Mouse (Mus musculus) left cerebral cortex, adult 9 months (tissue): Measurements from ENCODE around the gene Plpp6.
A peak's percentile ranks its signal among the peaks of the same experiment; 100 is the strongest.

Experiments
- DNase-seq, 2 experiments: peaks; one replicate each; pipeline ENCODE4 v3.0.0; 2022; ENCODE audit warnings: low spot score in 2 of 2

Gene Plpp6

GRCm38 (mm10) chr19:28963842-28964551 is at the start of gene Plpp6:
Gene Plpp6, plus strand, starts transcription at chr19:28963953.
- peak; percentile 55 to 74 for DNase-seq

DNA sequence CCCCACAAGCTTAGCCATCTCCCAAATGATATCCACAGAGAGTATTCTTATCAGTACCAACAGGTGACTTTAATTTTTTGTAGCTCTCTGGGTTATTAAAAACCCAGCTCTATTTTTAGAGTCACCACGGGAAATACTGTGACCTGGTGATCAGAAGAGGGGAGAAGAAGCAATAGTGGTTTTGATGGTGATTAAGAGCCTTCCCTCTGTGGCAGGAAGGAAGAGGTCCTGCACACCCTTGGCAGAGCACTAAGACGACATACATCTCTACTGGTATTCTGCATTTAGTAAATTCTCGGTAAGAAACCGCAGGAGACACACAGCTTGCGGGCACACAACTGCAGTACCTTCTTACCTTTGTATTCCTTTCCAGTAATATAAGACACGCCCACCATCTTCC is 49.2 kb upstream of the Plpp6 start:
- DNase-seq: no peak

GRCm38 (mm10) chr19:28915602-28916250 is 48.0 kb upstream of the Plpp6 start:
- DNase-seq: no peak

GRCm38 (mm10) chr19:28916492-28916891 is 47.3 kb upstream of the Plpp6 start:
- DNase-seq: no peak

- no peak for DNase-seq
These were observed 45.9 kb upstream of the Plpp6 start for GRCm38 (mm10) chr19:28917839-28918238.

GRCm38 (mm10) chr19:28926366-28926765 is 37.4 kb upstream of the Plpp6 start:
- no peak for DNase-seq

DNA sequence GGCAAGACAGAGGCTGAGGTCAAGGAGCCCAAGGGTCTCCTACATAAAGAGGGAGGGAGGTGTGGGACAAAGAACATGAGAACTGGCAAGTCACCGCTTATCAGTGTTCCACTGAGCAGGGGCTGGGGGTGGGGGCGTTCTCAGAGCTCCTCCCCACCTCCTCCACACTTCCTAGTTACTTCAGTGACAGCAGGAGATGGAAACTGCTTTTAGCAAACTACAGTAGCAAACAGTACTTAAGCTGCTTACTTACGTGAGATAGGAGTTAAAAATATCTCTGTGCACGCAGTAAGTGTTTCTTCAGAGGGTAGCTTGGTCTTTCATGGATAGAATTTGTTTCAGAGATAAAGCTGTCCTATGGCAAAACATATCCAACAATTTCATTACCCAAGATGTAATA is 36.4 kb upstream of the Plpp6 start:
- no peak for DNase-seq

- DNase-seq: no peak
These were observed 34.7 kb upstream of the Plpp6 start for GRCm38 (mm10) chr19:28929034-28929433.

DNA sequence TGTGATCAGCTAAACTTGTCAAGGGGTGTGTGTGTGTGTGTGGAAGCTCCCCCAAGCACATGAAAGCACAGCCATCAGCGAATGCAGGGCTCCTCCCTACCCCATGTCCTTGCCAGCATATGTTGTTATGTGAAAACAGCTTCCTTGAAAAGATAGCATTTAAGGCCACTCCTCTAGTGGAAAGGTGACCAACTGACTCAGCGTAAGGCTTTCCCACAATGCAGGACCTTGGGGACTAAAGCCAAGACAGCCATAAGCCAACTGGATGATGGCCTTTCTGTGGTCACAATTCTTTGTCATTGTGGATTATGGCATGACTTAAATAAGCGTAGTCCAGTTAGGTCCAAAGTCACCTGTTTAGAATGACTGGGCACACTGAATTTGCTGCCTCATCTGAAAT is 28.9 kb upstream of the Plpp6 start:
- DNase-seq: no peak

GRCm38 (mm10) chr19:28940135-28940874 is 23.4 kb upstream of the Plpp6 start:
- no peak for DNase-seq

GRCm38 (mm10) chr19:28941271-28941670 is 22.5 kb upstream of the Plpp6 start:
- no peak for DNase-seq

DNA sequence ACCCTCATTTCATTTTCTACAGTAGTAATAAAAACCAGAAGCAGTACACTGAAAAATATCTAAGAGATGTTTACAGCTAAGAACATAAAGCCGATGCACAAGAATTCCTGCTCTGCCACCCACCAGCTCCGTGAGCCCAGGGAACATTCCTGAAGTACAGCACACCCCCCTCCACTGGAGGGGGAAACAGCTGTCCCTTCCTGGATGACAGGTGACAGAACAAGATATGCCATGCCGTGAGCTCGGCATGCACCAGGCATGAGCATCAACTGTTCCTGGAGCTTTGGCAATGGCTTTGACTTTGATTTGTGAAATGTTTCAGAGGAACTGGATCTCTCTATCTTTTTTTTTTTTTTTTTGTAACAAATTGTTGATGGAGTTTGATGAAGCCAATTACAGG is 17.0 kb upstream of the Plpp6 start:
- DNase-seq: peak in 1 of 2 experiments; percentile 20

- no peak for DNase-seq
These were observed 16.4 kb upstream of the Plpp6 start for GRCm38 (mm10) chr19:28947311-28947710.

GRCm38 (mm10) chr19:28951251-28951650 is 12.5 kb upstream of the Plpp6 start:
- DNase-seq: no peak

DNA sequence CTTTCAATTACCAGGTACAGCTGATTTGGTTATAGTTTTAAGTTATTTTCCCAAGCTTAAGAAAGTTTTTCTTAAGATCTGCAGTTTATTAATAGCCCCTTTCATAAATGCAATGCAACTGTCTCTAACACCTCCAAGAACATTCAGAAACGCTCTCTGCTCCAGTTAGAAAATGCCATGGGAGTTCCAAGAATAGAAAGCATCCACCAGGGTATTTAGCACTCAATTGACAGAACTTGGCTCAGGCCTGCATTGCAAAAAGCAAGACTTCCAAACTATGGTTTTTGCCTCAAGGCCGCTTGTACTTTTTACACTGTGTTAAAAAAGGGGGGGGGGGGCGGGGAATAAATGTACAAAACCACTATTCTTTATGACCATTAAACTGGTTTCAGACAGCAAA is 640 bp upstream of the Plpp6 start:
- peak; percentile 42 to 48 for DNase-seq

GRCm38 (mm10) chr19:28963513-28963841 is 276 bp upstream of the Plpp6 start:
- no peak for DNase-seq

DNA sequence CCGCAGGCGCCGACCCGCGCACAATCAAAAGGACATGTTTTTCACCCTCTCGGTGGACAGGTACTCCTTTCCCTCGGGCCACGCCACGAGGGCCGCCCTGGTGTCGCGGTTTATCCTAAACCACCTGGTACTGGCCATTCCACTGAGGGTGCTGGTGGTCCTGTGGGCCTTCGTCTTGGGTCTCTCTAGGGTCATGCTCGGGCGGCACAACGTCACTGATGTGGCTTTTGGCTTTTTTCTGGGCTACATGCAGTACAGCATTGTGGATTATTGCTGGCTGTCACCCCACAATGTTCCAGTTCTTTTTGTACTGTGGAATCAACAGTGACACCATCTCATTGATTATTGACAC is 775 bp downstream of the Plpp6 start:
- DNase-seq: no peak

DNA sequence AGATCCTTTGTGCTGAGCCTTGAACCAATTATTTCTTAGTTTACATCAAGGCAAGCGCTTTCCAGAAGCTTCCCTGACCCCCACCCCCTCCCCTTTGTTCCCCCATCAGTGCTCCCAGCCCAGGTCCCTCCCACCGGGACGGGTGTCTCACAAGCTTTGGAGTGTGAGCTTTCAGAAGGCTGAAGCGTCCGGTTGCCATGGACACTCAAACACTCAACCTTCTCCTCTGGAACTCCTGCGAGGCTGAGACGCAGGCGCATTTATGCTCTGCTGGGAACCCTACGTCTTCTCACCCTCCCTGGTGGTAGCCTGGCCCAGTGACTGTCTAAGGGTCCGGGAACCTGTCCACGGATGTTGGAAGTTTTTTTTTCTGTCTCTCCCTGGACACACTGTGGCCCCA is 3.9 kb downstream of the Plpp6 start, which contains the start of gene 4430402I18Rik:
Gene 4430402I18Rik, minus strand, starts transcription at position 149 of the 400 bp plus-strand sequence.
- peak in 1 of 2 experiments; percentile 42 for DNase-seq

GRCm38 (mm10) chr19:28968178-28968577 is 4.4 kb downstream of the Plpp6 start:
- DNase-seq: no peak

DNA sequence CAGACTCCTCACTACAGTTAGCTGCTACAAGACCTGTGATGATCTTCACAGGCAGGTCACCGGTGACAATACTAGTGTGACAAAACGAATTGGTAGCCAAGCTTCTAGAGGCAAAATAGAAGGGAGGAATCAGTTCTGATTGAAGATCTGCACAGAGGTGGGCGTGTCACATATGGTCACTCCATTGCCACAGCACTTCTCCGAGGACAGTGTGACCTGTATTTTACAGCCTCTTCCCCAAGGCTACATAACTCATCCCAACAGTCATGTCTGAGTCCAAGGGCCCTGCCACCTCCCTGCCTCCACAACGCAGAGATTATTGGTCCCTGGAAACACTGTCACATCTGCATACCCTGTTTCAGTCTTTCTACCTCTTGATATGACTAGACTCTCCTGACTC is 5.5 kb downstream of the Plpp6 start:
- no peak for DNase-seq

- no peak for DNase-seq
These were observed 6.5 kb downstream of the Plpp6 start for GRCm38 (mm10) chr19:28970251-28970650.

DNA sequence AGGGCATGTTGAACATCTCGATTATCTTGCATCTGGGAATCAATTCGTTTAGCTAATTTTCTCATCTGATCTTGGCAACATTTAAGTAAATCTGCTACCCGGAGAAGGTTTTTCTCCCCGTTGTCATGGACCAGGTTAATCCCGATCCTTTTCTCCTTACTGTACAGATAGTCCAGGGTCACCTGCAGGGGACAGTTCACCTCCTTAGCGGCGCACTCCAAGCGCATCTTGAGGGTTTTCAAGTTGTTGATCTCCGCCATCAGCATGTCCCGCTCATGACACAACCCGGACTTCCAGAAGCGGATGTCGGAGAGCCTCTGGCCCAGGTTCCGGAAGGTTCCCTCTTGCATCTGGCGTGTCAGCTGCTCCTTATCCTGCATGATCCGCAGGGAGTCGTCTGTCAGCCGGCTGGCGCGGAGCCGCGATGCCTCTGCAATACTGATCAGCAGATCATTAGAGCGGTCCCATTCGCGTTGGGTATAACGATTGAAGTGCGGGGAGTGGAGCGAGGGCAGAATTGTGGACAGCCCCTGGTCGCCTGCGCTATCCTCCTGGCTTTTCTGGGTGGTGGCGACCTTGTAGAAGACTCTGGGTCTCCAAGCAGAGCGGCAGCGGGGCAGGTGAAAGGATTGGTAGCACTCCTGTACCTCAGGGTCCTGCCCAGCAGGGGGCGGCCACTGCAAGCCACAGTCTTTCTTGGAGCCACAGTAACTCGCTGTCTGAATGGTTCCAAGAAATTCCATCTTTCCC is 11.3 kb downstream of the Plpp6 start:
- DNase-seq: peak in 1 of 2 experiments; percentile 89
